Mouse (Mus musculus) cerebellum, adult 11-12 months (tissue): ENCODE results near the gene Il20rb.

Experiments
- DNase-seq: peaks from one replicate; pipeline ENCODE4 v3.0.0; 2022

The Il20rb gene

GRCm38 (mm10) chr9:100419103-100419502 is 67.5 kb downstream of the Il20rb start:
- no peak for DNase-seq

GRCm38 (mm10) chr9:100416756-100417155 is 69.8 kb downstream of the Il20rb start:
- DNase-seq = no peak

GRCm38 (mm10) chr9:100416299-100416698 is 70.3 kb downstream of the Il20rb start:
- DNase-seq = no peak

GRCm38 (mm10) chr9:100415328-100415979 is 71.1 kb downstream of the Il20rb start:
- no peak for DNase-seq
